Mouse (Mus musculus) adrenal gland, adult 8-10 months (tissue): ENCODE measurements around the gene Larp1. TPM values are rescaled to one million over a fixed set of nuclear protein-coding genes. Genes with fewer than 3 reads are reported as not detected.

Experiments
- DNase-seq: peaks from one replicate; pipeline ENCODE4 v3.0.0; 2022
- total RNA-seq, 4 experiments: library from RNA; stranded (reverse); gene quantifications; 2 replicates each; pipeline ENCODE4 v1.2.4; 2022

Larp1 gene
- total RNA-seq, 4 experiments from 2014 or later, result 95.7 to 109 (median 104) TPM

- DNase-seq, result no peak
These were observed 92.4 kb downstream of the Larp1 start for GRCm38 (mm10) chr11:58101194-58101720.

GRCm38 (mm10) chr11:58102146-58102545 lies 93.3 kb downstream of the Larp1 start:
- DNase-seq, result no peak

- no peak for DNase-seq
These were observed 93.9 kb downstream of the Larp1 start for GRCm38 (mm10) chr11:58102581-58103343.

- DNase-seq, result peak; percentile 47
These were observed 94.4 kb downstream of the Larp1 start for GRCm38 (mm10) chr11:58103344-58103653.

- DNase-seq, result peak; percentile 99
These were observed 94.9 kb downstream of the Larp1 start, which contains the start of gene Cnot8 for GRCm38 (mm10) chr11:58103697-58104306. TSS of gene Cnot8 (plus strand) at chr11:58104153.

GRCm38 (mm10) chr11:58104351-58104791 lies 95.5 kb downstream of the Larp1 start:
- DNase-seq, result no peak

- DNase-seq, result no peak
These were observed 98.1 kb downstream of the Larp1 start for GRCm38 (mm10) chr11:58107009-58107408.

GRCm38 (mm10) chr11:58107664-58108337 lies 98.9 kb downstream of the Larp1 start:
- no peak for DNase-seq

Other genes with a start within 250 kb of the Larp1 start
- 10 to 100 TPM; 51.1 to 63.4 (median 59.3) TPM for gene Sap30l, start 207.4 kb upstream of the Larp1 start, total RNA-seq
- 10 to 100 TPM; 10.5 to 28.1 (median 17.4) TPM for gene Hand1, start 176.2 kb upstream of the Larp1 start, total RNA-seq
- gene Gm12248, start 84.1 kb downstream of the Larp1 start, total RNA-seq, result 1 to 10 TPM in 1 of 4 experiments, not detected in 3; 3.1 TPM
- gene Cnot8, start 95.1 kb downstream of the Larp1 start, total RNA-seq, result 10 to 100 TPM; 55.0 to 59.3 (median 56.6) TPM
- gene Gemin5, start 159.5 kb downstream of the Larp1 start, total RNA-seq, result 10 to 100 TPM; 20.5 to 34.7 (median 26.4) TPM
- 10 to 100 TPM; 63.8 to 78.6 (median 70.4) TPM for gene Mrpl22, start 162.6 kb downstream of the Larp1 start, total RNA-seq
- gene Igtp, start 190.5 kb downstream of the Larp1 start, total RNA-seq, result 10 to 100 TPM; 12.9 to 17.0 (median 16.2) TPM
- 10 to 100 TPM; 14.7 to 19.4 (median 17.3) TPM for gene Irgm2, start 190.6 kb downstream of the Larp1 start, total RNA-seq